Comparison of ENCODE assay signal across 8 mouse cellular contexts in the genomic region with DNA sequence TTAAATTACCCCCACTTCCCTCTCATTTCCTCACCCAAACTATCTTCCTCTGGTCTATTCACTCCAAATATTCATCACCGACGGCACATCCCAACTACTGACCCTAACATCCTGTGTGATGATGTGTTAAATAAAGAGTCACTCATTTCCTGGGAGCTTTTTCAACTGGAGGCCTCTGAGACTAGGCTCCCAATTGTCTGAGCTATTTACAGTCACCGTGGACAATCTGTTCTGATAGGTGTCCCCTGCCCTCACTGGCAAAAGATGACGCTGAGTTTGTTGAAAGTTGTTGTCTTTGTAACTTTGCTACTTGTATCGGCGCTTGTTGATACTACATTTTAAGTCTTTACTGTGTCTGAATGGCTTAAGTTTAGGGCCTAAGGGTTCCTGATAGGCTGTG. TPM values are rescaled to one million over a fixed set of nuclear protein-coding genes. Genes with fewer than 3 reads are reported as not detected.
DNase-seq lines count a peak whose midpoint lies in the region; ATAC-seq and TF ChIP-seq lines count a peak whose summit lies in the region.

No protein-coding gene starts in this region.

- H3K36me3 ChIP-seq in kidney, postnatal 0 days (ENCODE audit: insufficient read depth, low read length), result no peaks in the 10 kb centered on the region
- peaks cover 13% of the 10 kb centered on the region for H3K36me3 ChIP-seq in heart, embryonic 12.5 days
- H3K36me3 ChIP-seq in liver, embryonic 16.5 days (ENCODE audit: control insufficient read depth, insufficient read depth), result no peaks in the 10 kb centered on the region; the same call in 1 of the 2 replicates

- peak overlapping the region; percentile 68 for H3K4me2 ChIP-seq in kidney, postnatal 0 days (ENCODE audit: low read length)
- H3K4me2 ChIP-seq in heart, embryonic 12.5 days, result peak overlapping the region; percentile 85
- H3K4me2 ChIP-seq in liver, embryonic 16.5 days (ENCODE audit: low read depth, low read length), result peak overlapping the region; percentile 70

- no peak for TF ChIP-seq POLR2A in bone marrow macrophage, adult 2 months (IDR thresholded peaks at IDR 0.05; ENCODE audit: borderline replicate concordance, low read depth, low read length)

- H3K4me1 ChIP-seq in kidney, postnatal 0 days (replicated peaks; ENCODE audit: insufficient read depth, low read length), result peaks cover 8% of the 10 kb centered on the region; the same call in 1 of the 2 replicates
- H3K4me1 ChIP-seq in bone marrow macrophage, adult 2 months (ENCODE audit: control insufficient read depth, insufficient read depth, low read length), result peaks cover 28% of the 10 kb centered on the region
- H3K4me1 ChIP-seq in heart, embryonic 12.5 days (replicated peaks), result peaks cover 34% of the 10 kb centered on the region
- peaks cover 26% of the 10 kb centered on the region for H3K4me1 ChIP-seq in liver, embryonic 16.5 days (ENCODE audit: control insufficient read depth, low read depth, low read length)

- 7% methylated on average over 6 of the region's 6 CpGs for WGBS in kidney, postnatal 0 days
- 8% methylated on average over 6 of the region's 6 CpGs for WGBS in heart, embryonic 12.5 days
- 6% methylated on average over 6 of the region's 6 CpGs for WGBS in liver, embryonic 16.5 days (ENCODE audit: insufficient replicate concordance)

- no peak for ATAC-seq in kidney, postnatal 0 days (replicated peaks; ENCODE audit: low FRiP score, low read depth)
- ATAC-seq in heart, embryonic 12.5 days (ENCODE audit: insufficient number of reproducible peaks, low FRiP score), result no peak
- ATAC-seq in liver, embryonic 16.5 days (ENCODE audit: low read depth), result no peak
- no peak for ATAC-seq in megakaryocyte-erythroid progenitor cell, adult 5-6 weeks (replicated peaks; ENCODE audit: low FRiP score, low TSS enrichment, poor library complexity, severe bottlenecking)

- no peak for TF ChIP-seq CTCF in kidney, postnatal 0 days (IDR thresholded peaks at IDR 0.05; ENCODE audit: low read depth)
- no peak for TF ChIP-seq CTCF in bone marrow macrophage, adult 2 months (IDR thresholded peaks at IDR 0.05; ENCODE audit: low read depth, low read length)

- peak; percentile 35 for DNase-seq in kidney, postnatal 0 days (ENCODE audit: low spot score)
- DNase-seq in kidney, postnatal 4 days, result no peak
- no peak for DNase-seq in adrenal gland, postnatal 4 days (ENCODE audit: low spot score in 2 of 2)
- no peak for DNase-seq in right cerebral cortex, postnatal 14 days

- H3K9me3 ChIP-seq in kidney, postnatal 0 days (replicated peaks; ENCODE audit: low read length), result no peaks in the 10 kb centered on the region
- H3K9me3 ChIP-seq in heart, embryonic 12.5 days (replicated peaks), result no peaks in the 10 kb centered on the region
- H3K9me3 ChIP-seq in liver, embryonic 16.5 days (replicated peaks; ENCODE audit: control insufficient read depth, low read length), result no peaks in the 10 kb centered on the region

- peak overlapping the region; percentile 96 for H3K27ac ChIP-seq in kidney, postnatal 0 days
- peak overlapping the region; percentile 84 for H3K27ac ChIP-seq in bone marrow macrophage, adult 2 months (ENCODE audit: insufficient read depth, low read depth, low read length)
- H3K27ac ChIP-seq in heart, embryonic 12.5 days (ENCODE audit: poor library complexity, severe bottlenecking), result peak overlapping the region; percentile 97; the same call in 1 of the 2 replicates
- H3K27ac ChIP-seq in liver, embryonic 16.5 days (ENCODE audit: low read length), result peak overlapping the region; percentile 96

- no peaks in the 10 kb centered on the region for H3K27me3 ChIP-seq in kidney, postnatal 0 days (ENCODE audit: insufficient read depth, low read length)
- no peaks in the 10 kb centered on the region for H3K27me3 ChIP-seq in heart, embryonic 12.5 days (replicated peaks)
- H3K27me3 ChIP-seq in liver, embryonic 16.5 days (ENCODE audit: control insufficient read depth, insufficient read depth, low read depth, low read length), result no peaks in the 10 kb centered on the region; the same call in 1 of the 2 replicates

- peak overlapping the region; percentile 75 for H3K4me3 ChIP-seq in kidney, postnatal 0 days (replicated peaks; ENCODE audit: low read depth, low read length)
- peak overlapping the region; percentile 84 for H3K4me3 ChIP-seq in bone marrow macrophage, adult 2 months (ENCODE audit: insufficient read depth, low read length)
- peak overlapping the region; percentile 82 for H3K4me3 ChIP-seq in heart, embryonic 12.5 days
- H3K4me3 ChIP-seq in liver, embryonic 16.5 days (ENCODE audit: low read depth, low read length), result peak overlapping the region; percentile 99

- peak overlapping the region; percentile 88 for H3K9ac ChIP-seq in kidney, postnatal 0 days (ENCODE audit: low read depth, low read length)
- H3K9ac ChIP-seq in heart, embryonic 12.5 days, result peak overlapping the region; percentile 94
- H3K9ac ChIP-seq in liver, embryonic 16.5 days (ENCODE audit: low read depth, low read length), result peak overlapping the region; percentile 98

RNA-seq across cellular contexts. Expression of gene Ubr2, which starts 1.3 kb away (rescaled TPM):
- polyA plus RNA-seq in kidney, postnatal 0 days (2015; fragmentation: Nextera tagmentation; extraction: Ambion mirVana), result 11.9 TPM in 2 replicates
- 53.7 and 55.1 TPM in 2 replicates for polyA plus RNA-seq in bone marrow macrophage, adult 2 months (2012; ENCODE audit: insufficient read depth, insufficient read length, missing spikeins)
- 20.2 and 20.7 TPM in 2 replicates for polyA plus RNA-seq in heart, embryonic 12.5 days (2016; fragmentation: Nextera tagmentation; extraction: Ambion mirVana)
- polyA plus RNA-seq in liver, embryonic 16.5 days (2015; fragmentation: Nextera tagmentation; extraction: Ambion mirVana), result 8.6 and 9.5 TPM in 2 replicates
- total RNA-seq in megakaryocyte-erythroid progenitor cell, adult 5-6 weeks (2014; fragmentation: Nextera tagmentation), result 40.0 and 61.7 TPM in 2 replicates
- 33.7 and 35.2 TPM in 2 replicates for total RNA-seq in megakaryocyte-erythroid progenitor cell, adult 5-6 weeks (2017)
- total RNA-seq in adrenal gland, postnatal 4 days (2021), result 10 to 100 TPM; 73.2 to 75.1 TPM
